Mouse (Mus musculus): ENCODE data around the gene Zfp648. TPM values are rescaled to one million over a fixed set of nuclear protein-coding genes. Genes with fewer than 3 reads are reported as not detected.

Zfp648 gene
- not detected in 2 replicates for polyA plus RNA-seq (2011; ENCODE audit: insufficient read depth, insufficient read length, low read depth, missing spikeins)

GRCm38 (mm10) chr1:154200955-154201722 lies at the start of gene Zfp648:
Gene Zfp648 (plus strand): TSS chr1:154201187.
- Histone ChIP-seq H3K9me3 (replicated peaks; ENCODE audit: control insufficient read depth, insufficient read depth, low read length, poor library complexity, severe bottlenecking) (0 out of 2 replicates have a peak, but pooled peaks cover 2% of the 10 kb centered on the region), H3K36me3 (ENCODE audit: control insufficient read depth, insufficient read depth, low read length, poor library complexity, severe bottlenecking) (no peaks in the 10 kb centered on the region), H3K9ac (ENCODE audit: low read depth, poor library complexity, severe bottlenecking) (no peak within 1 kb of the TSS), H3K4me1 (ENCODE audit: control insufficient read depth, insufficient read depth, low read length) (no peaks in the 10 kb centered on the region), H3K4me3 (ENCODE audit: low read depth, low read length) (no peak within 1 kb of the TSS), H3K27me3 (ENCODE audit: control insufficient read depth, insufficient read depth, low read length, poor library complexity, severe bottlenecking) (peaks cover 9% of the 10 kb centered on the region), H3K27ac (ENCODE audit: insufficient read depth, low read length) (no peak within 1 kb of the TSS)
- TF ChIP-seq CTCF (IDR thresholded peaks at IDR 0.05; ENCODE audit: low read depth, low read length) (no peak), EP300 (IDR thresholded peaks at IDR 0.05; ENCODE audit: insufficient read depth, low read depth, low read length) (no peak), POLR2A (IDR thresholded peaks at IDR 0.05; ENCODE audit: insufficient read depth, low read length) (no peak)

GRCm38 (mm10) chr1:154152539-154152938 lies 48.4 kb upstream of the Zfp648 start:
- Histone ChIP-seq H3K4me1 (ENCODE audit: control insufficient read depth, insufficient read depth, low read length) (no peaks in the 10 kb centered on the region), H3K36me3 (ENCODE audit: control insufficient read depth, insufficient read depth, low read length, poor library complexity, severe bottlenecking) (no peaks in the 10 kb centered on the region), H3K4me3 (ENCODE audit: low read depth, low read length) (no peak overlapping the region), H3K27me3 (ENCODE audit: control insufficient read depth, insufficient read depth, low read length, poor library complexity, severe bottlenecking) (no peaks in the 10 kb centered on the region), H3K9ac (ENCODE audit: low read depth, poor library complexity, severe bottlenecking) (no peak overlapping the region), H3K9me3 (replicated peaks; ENCODE audit: control insufficient read depth, insufficient read depth, low read length, poor library complexity, severe bottlenecking) (no peaks in the 10 kb centered on the region), H3K27ac (ENCODE audit: insufficient read depth, low read length) (no peak overlapping the region)
- TF ChIP-seq CTCF (IDR thresholded peaks at IDR 0.05; ENCODE audit: low read depth, low read length) (no peak), EP300 (IDR thresholded peaks at IDR 0.05; ENCODE audit: insufficient read depth, low read depth, low read length) (no peak), POLR2A (IDR thresholded peaks at IDR 0.05; ENCODE audit: insufficient read depth, low read length) (no peak)

- no peaks in the 10 kb centered on the region for H3K9me3 ChIP-seq (replicated peaks; ENCODE audit: control insufficient read depth, insufficient read depth, low read length, poor library complexity, severe bottlenecking)
- TF ChIP-seq EP300 (IDR thresholded peaks at IDR 0.05; ENCODE audit: insufficient read depth, low read depth, low read length) (no peak), CTCF (IDR thresholded peaks at IDR 0.05; ENCODE audit: low read depth, low read length) (no peak), POLR2A (IDR thresholded peaks at IDR 0.05; ENCODE audit: insufficient read depth, low read length) (no peak)
- H3K4me1 ChIP-seq (ENCODE audit: control insufficient read depth, insufficient read depth, low read length), result no peaks in the 10 kb centered on the region
- H3K4me3 ChIP-seq (ENCODE audit: low read depth, low read length), result no peak overlapping the region
- H3K27ac ChIP-seq (ENCODE audit: insufficient read depth, low read length), result no peak overlapping the region
- H3K36me3 ChIP-seq (ENCODE audit: control insufficient read depth, insufficient read depth, low read length, poor library complexity, severe bottlenecking), result no peaks in the 10 kb centered on the region
- no peaks in the 10 kb centered on the region for H3K27me3 ChIP-seq (ENCODE audit: control insufficient read depth, insufficient read depth, low read length, poor library complexity, severe bottlenecking)
- H3K9ac ChIP-seq (ENCODE audit: low read depth, poor library complexity, severe bottlenecking), result no peak overlapping the region
Measured at GRCm38 (mm10) chr1:154153800-154154199, 47.2 kb upstream of the Zfp648 start.

- Histone ChIP-seq H3K4me1 (ENCODE audit: control insufficient read depth, insufficient read depth, low read length) (no peaks in the 10 kb centered on the region), H3K4me3 (ENCODE audit: low read depth, low read length) (no peak overlapping the region), H3K9ac (ENCODE audit: low read depth, poor library complexity, severe bottlenecking) (no peak overlapping the region), H3K36me3 (ENCODE audit: control insufficient read depth, insufficient read depth, low read length, poor library complexity, severe bottlenecking) (no peaks in the 10 kb centered on the region), H3K9me3 (replicated peaks; ENCODE audit: control insufficient read depth, insufficient read depth, low read length, poor library complexity, severe bottlenecking) (no peaks in the 10 kb centered on the region), H3K27ac (ENCODE audit: insufficient read depth, low read length) (no peak overlapping the region), H3K27me3 (ENCODE audit: control insufficient read depth, insufficient read depth, low read length, poor library complexity, severe bottlenecking) (no peaks in the 10 kb centered on the region)
- TF ChIP-seq EP300 (IDR thresholded peaks at IDR 0.05; ENCODE audit: insufficient read depth, low read depth, low read length) (no peak), POLR2A (IDR thresholded peaks at IDR 0.05; ENCODE audit: insufficient read depth, low read length) (no peak), CTCF (IDR thresholded peaks at IDR 0.05; ENCODE audit: low read depth, low read length) (no peak)
Measured at GRCm38 (mm10) chr1:154156177-154157062, 44.6 kb upstream of the Zfp648 start.

- no peaks in the 10 kb centered on the region for H3K4me1 ChIP-seq (ENCODE audit: control insufficient read depth, insufficient read depth, low read length)
- TF ChIP-seq CTCF (IDR thresholded peaks at IDR 0.05; ENCODE audit: low read depth, low read length) (no peak), EP300 (IDR thresholded peaks at IDR 0.05; ENCODE audit: insufficient read depth, low read depth, low read length) (no peak), POLR2A (IDR thresholded peaks at IDR 0.05; ENCODE audit: insufficient read depth, low read length) (no peak)
- H3K27ac ChIP-seq (ENCODE audit: insufficient read depth, low read length), result no peak overlapping the region
- H3K27me3 ChIP-seq (ENCODE audit: control insufficient read depth, insufficient read depth, low read length, poor library complexity, severe bottlenecking), result no peaks in the 10 kb centered on the region
- no peak overlapping the region for H3K9ac ChIP-seq (ENCODE audit: low read depth, poor library complexity, severe bottlenecking)
- H3K4me3 ChIP-seq (ENCODE audit: low read depth, low read length), result no peak overlapping the region
- H3K9me3 ChIP-seq (replicated peaks; ENCODE audit: control insufficient read depth, insufficient read depth, low read length, poor library complexity, severe bottlenecking), result no peaks in the 10 kb centered on the region
- no peaks in the 10 kb centered on the region for H3K36me3 ChIP-seq (ENCODE audit: control insufficient read depth, insufficient read depth, low read length, poor library complexity, severe bottlenecking)
Measured at GRCm38 (mm10) chr1:154157131-154157530, 43.9 kb upstream of the Zfp648 start.

All from ES-Bruce4 (cell line).